Mouse (Mus musculus): ENCODE measurements around the gene Cmbl.

Cmbl gene

GRCm38 (mm10) chr15:31627277-31628154 lies 62.3 kb downstream of the Cmbl start:
- DNase-seq (ENCODE audit: low read depth) = no peak

- no peak for DNase-seq (ENCODE audit: low read depth)
Measured at GRCm38 (mm10) chr15:31628180-31628579, 63.0 kb downstream of the Cmbl start.

GRCm38 (mm10) chr15:31629556-31629955 lies 64.4 kb downstream of the Cmbl start:
- no peak for DNase-seq (ENCODE audit: low read depth)

- no peak for DNase-seq (ENCODE audit: low read depth)
Measured at GRCm38 (mm10) chr15:31631396-31631858, 66.2 kb downstream of the Cmbl start.

GRCm38 (mm10) chr15:31632478-31632877 lies 67.3 kb downstream of the Cmbl start:
- DNase-seq (ENCODE audit: low read depth) = no peak

- DNase-seq (ENCODE audit: low read depth) = no peak
Measured at GRCm38 (mm10) chr15:31634582-31634981, 69.4 kb downstream of the Cmbl start.

GRCm38 (mm10) chr15:31636091-31636595 lies 71.0 kb downstream of the Cmbl start:
- DNase-seq (ENCODE audit: low read depth) = peak; percentile 41
